Mouse (Mus musculus): ENCODE results near the gene Ilk.

GRCm38 (mm10) chr7:105733836-105734235 lies 2.6 kb upstream of the Ilk start:
- TF ChIP-seq CTCF (IDR thresholded peaks at IDR 0.05; ENCODE audit: low read depth, low read length) (no peak), POLR2A (IDR thresholded peaks at IDR 0.05; ENCODE audit: insufficient read depth, low read length) (no peak)
